Mouse (Mus musculus) cerebellum, adult 9-11 months (tissue): ENCODE results near the gene Stox2.
"Not testable (repeated sequence)": the region's sequence is repeated elsewhere in the genome, so short reads cannot be mapped to it uniquely, and the experiment has no call there.

ENCODE experiments used
- DNase-seq: peaks from one replicate; pipeline ENCODE4 v3.0.0; 2022

The Stox2 gene

DNA sequence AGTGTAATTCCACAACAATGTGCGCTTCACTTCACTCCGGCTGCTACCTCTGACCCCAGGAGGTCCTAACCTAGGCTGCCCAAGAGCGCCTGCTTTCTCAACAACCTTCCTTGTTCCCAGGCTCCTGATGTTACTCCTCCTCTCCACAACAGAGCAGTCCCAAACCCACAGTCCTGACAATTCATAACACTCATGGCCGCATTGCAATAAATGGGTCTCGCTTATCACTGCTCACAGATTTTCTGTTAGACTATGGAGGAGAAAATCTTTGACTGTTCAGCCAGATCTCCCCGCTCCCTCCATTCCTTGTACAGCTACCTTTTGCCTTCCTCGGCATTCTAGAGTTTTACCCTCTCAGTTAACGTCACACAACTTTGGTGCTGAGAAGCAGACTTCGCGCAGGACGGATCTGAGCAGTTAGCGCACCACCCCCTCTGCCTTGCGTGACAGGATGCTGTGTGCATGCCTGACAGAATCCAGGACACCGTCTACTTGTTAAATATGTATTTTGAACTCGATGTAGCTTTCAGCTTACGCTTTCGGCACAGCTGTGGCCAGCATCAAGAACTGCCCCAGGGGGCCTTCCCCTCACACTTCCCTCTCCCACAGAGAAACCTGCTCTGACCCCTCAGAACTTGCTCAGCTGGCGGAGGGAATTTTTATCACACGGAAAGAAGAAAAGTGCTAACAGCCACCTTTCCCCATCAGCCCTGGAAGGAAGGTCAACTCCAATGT is at the start of gene Stox2:
TSS of gene Stox2 (minus strand) at position 51 of the 735 bp plus-strand sequence.
- DNase-seq = no peak

- DNase-seq = no peak
Measured at GRCm38 (mm10) chr8:47495428-47495827, 49.3 kb upstream of the Stox2 start.

DNA sequence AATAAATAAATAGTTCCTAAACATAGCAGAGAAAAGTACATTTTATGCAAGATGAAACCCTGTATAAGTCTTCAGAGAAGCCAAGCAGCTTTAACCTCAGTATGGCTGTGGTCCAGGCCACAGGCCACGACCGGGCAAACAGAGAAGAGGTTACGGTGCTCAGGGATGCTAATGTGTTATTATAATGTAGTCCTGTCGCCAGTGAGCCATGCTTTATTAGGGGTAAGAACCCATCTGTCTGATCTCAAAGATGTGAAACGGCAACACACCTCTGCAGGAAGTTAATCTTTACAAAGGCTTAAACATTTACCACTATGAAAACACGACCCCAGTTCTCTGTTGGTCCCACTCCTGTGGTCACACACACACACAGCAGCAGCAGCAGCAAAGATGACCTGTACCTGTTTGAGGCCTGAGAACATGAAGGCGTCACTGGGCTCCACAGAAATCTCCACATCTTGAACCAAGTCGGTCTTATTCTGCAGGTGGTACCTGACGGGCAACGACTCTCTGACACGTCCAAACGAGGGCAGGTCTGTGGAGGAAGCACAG is 48.5 kb upstream of the Stox2 start:
- DNase-seq = no peak

DNA sequence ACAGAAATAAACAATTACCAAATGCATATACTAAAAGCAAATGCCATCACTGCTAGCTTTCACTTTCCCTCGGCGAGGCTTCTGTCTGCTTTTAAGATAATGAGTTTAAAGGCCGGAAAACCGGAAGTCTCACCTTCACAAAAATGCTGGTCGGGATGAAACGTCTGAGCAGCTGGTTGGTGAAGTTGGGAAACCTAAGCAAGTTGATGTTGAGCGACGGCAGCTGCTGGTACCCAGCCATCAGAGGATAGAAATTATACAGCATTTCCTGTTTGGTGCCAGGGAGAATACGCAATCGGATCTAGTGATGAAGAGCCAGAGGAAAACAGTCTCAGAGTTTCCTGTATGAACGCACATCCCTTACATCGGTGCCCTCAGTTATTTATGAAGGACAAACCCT is 46.9 kb upstream of the Stox2 start:
- DNase-seq = no peak

DNA sequence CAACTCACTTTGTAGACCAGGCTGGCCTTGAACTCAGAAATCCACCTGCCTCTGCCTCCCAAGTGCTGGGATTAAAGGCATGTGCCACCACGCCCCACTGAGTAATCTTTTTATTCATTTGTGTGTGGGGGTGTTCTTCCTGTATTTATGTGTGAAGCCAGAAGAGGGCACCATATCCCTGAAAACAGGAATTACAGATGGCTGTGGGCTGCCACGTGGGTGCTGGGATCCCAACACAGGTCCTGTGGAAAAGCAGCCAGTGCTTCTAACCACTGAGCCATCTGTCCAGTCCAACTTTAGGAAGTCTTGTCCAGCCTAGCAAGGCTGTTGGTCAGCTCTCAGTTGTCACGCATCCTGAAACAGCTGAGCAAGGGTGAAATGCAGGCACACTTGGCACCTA is 41.1 kb upstream of the Stox2 start:
- DNase-seq = no peak

GRCm38 (mm10) chr8:47482354-47483071 is 36.4 kb upstream of the Stox2 start:
- no peak for DNase-seq

DNA sequence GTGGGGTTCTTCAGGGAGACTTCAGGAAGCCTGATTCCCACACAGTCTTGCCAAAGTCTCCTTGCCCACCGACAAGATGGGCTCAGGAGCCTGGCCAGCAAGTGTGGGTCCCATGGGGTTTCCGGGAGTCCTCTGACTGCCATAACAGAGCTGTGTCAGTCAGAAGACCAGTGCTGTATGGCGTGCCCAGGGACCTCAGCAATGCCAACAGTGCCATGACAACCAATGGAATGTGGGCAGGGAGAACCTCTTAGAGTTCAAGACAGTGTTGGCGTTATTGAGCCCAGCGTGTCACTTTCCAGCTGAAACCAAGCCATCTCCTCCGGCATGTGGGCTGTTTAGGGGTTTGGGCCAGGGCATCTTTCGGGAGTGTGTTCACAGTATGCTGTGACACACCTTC is 33.9 kb upstream of the Stox2 start:
- peak; percentile 7 for DNase-seq

GRCm38 (mm10) chr8:47461650-47462049 is 15.5 kb upstream of the Stox2 start:
- DNase-seq = no peak

GRCm38 (mm10) chr8:47459216-47459749 is 13.1 kb upstream of the Stox2 start:
- no peak for DNase-seq

GRCm38 (mm10) chr8:47458591-47458990 is 12.4 kb upstream of the Stox2 start:
- no peak for DNase-seq

DNA sequence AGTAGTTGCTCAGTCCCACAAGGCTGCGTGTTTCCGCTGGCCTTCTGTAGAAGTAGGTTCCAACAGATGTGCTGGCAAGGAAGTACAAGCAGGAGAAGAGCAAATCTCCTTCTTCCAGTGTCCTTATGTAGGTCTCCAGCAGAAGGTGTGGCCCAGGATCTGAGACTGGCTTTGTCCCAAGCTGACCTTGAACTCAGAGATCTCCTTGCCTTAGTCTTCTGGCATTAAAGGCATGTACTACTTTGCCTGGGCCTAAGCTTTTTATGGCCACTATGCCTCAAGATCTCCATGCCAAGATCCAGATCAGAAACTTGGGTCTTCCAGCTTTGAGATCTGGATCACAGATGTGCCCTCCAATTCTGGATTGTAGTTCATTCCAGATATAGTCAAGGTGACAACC is 3.0 kb upstream of the Stox2 start:
- DNase-seq = not testable (repeated sequence)

GRCm38 (mm10) chr8:47439271-47439670 is 6.9 kb downstream of the Stox2 start:
- DNase-seq = no peak

GRCm38 (mm10) chr8:47437976-47438375 is 8.2 kb downstream of the Stox2 start:
- DNase-seq = no peak

DNA sequence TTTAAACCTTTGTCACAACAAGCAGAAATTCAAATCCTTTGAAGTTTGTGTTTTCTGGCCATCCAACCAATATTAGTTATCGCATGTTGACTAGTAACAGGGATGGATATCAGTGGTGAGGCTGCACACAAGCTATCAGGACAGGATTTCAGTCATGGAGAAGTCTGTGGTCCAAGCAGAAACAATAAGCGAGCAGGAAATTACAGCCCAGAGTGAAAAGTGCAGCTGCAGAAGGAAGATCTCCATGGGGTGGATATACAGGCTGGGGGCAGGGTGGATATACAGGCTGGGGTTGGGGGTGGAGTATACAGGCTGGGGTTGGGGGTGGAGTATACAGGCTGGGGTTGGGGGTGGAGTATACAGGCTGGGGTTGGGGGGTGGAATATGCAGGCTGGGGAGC is 10.3 kb downstream of the Stox2 start:
- DNase-seq = no peak

DNA sequence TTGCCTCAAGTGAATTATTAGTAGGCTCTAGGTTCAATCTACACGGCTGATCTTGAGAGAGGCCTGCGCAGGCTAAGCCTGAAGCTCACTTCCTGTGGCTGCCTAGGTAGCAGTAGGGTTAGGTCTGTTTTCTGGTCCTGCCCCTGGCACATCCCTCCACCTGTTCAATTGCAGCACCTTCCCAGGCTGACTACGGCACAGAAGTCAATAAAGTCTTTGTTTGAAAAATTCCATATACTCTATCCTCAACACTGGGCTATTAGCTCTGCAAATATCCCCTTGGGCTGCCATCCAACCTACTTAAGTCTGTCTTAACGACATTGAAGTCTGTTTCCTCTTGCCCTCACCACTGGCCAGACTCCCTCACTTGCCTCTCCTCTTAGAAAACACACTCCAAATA is 10.8 kb downstream of the Stox2 start:
- DNase-seq = no peak

DNA sequence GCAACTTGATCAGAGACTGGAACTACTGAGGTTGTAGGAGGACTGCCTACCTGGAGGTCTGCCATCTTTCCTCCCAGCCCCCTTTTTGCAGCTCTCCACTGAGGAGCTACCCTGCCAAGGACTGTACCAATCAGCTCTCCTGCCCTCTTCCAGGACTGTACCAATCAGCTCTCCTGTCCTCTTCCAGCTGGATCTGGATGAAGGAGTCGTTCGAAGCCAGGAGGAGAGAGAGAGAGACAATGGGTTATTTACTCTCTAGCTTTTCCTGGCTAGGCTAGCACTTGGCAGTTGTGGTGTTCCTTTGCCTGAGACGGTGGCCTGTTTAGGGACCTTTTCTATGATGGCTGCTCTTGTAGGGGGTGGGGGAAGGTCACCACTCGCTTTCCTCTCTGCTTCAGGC is 14.9 kb downstream of the Stox2 start:
- DNase-seq = peak; percentile 18

GRCm38 (mm10) chr8:47414258-47414525 is 32.0 kb downstream of the Stox2 start:
- DNase-seq = not testable (repeated sequence)

GRCm38 (mm10) chr8:47413524-47414257 is 32.5 kb downstream of the Stox2 start:
- peak; percentile 10 for DNase-seq

DNA sequence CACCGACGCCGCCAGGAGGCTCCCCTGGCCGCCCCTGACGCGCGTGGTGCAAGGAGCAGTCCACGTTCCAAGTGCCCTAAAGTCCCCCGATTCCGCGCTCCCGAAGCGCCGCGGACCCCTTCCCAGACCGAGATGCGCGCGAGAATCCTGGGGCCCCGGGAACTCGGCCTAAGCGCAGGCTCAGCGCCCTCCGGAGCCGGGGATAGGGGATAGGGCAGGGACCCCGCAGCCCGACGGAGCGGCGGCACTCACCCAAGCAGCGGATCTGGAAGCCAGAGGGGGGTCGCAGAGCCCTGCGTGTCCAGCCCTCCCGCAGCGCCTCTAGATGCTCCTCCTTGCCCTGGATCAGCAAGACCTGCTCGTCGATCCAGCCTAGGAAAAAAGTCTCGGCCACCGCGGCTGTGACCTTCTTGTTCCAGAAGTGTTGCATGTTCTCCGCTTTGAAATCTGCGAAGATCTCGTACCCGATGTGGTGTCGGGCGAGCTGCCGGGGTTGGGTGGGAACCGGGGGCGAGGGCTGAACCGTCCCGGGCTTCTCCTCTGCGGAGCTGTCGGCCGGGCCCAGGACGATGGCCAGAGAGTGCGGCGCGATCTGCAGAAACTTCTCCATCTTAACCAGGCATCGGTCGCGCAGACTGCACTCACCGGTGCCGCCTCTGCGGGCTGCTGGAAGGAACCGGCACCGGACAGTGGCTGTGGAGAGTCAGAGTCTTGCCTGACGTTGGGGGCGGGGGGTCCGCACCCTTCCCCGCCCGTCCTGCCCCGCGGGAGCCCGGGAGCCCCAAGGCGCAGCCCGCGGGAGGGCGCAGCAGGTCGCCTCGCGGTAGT is 33.3 kb downstream of the Stox2 start:
- no peak for DNase-seq

GRCm38 (mm10) chr8:47411994-47412695 is 34.0 kb downstream of the Stox2 start:
- no peak for DNase-seq

- DNase-seq = no peak
Measured at GRCm38 (mm10) chr8:47411321-47411720, 34.8 kb downstream of the Stox2 start.

DNA sequence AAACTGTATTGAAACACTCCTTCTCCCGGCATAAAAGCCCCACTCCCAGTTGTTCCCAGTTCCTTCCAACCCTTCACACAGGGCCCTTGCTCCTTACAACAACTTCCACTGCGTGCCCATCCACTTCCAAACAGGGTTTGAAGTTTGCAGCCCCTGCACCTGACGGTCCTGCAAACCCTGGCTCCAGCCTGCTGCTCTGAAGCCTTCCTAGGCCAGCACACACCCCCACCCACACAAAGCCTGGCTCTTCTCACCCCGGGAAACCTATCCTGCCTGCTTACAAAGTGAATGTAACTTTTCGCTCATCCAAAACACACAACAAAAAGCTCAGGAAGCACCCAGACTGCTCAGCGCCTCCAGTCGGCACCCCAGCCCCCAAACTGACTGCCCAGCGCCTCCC is 37.1 kb downstream of the Stox2 start:
- no peak for DNase-seq
